Mouse (Mus musculus) stomach, embryonic 15.5 days (tissue): Measurements from ENCODE around the gene Pnldc1. TPM values are rescaled to one million over a fixed set of nuclear protein-coding genes. Genes with fewer than 3 reads are reported as not detected.

Experiments used
- ATAC-seq: fragments of 200-750 bp; cut with Nextera tagmentation; 2 replicates; pipeline ENCODE4 v1.8.0; 2017; ENCODE audit warnings: low read depth, moderate number of reproducible peaks, moderate TSS enrichment; ENCODE audit not compliant: insufficient read depth, low FRiP score
- H3K27ac ChIP-seq: fragments of 300-500 bp; sonication (generic); 2 replicates; pipeline ENCODE4 v1.5.1; 2015; ENCODE audit warnings: mild to moderate bottlenecking, inconsistent platforms
- H3K27me3 ChIP-seq: fragments of 300-500 bp; sonication (generic); replicated peaks from 2 replicates; pipeline ENCODE4 v1.6.1; 2015; ENCODE audit warnings: inconsistent platforms
- H3K36me3 ChIP-seq: fragments of 300-500 bp; sonication (generic); 2 replicates; pipeline ENCODE4 v1.6.1; 2015; ENCODE audit warnings: inconsistent platforms
- H3K4me1 ChIP-seq: fragments of 300-500 bp; sonication (generic); 2 replicates; pipeline ENCODE4 v1.6.1; 2015; ENCODE audit warnings: inconsistent platforms
- H3K4me2 ChIP-seq: fragments of 300-500 bp; sonication (generic); 2 replicates; pipeline ENCODE4 v1.6.1; 2015; ENCODE audit warnings: mild to moderate bottlenecking, inconsistent platforms
- H3K4me3 ChIP-seq: fragments of 300-500 bp; sonication (generic); replicated peaks from 2 replicates; pipeline ENCODE4 v1.5.1; 2015; ENCODE audit warnings: inconsistent platforms
- H3K9ac ChIP-seq: fragments of 300-500 bp; sonication (generic); 2 replicates; pipeline ENCODE4 v1.6.1; 2015; ENCODE audit warnings: inconsistent platforms
- H3K9me3 ChIP-seq: fragments of 300-500 bp; sonication (generic); 2 replicates; pipeline ENCODE4 v1.6.1; 2016; ENCODE audit warnings: inconsistent platforms
- WGBS: fragments of 180-500 bp; shearing (Covaris S2); methylation state at CpG from one replicate; pipeline ENCODE4 v1.1.7; 2015; 5-methylcytosine and 5-hydroxymethylcytosine counted together
- polyA plus RNA-seq: library from polyadenylated mRNA; unstranded; fragments of >200 nt; fragmentation: Nextera tagmentation; extraction: Ambion mirVana; gene quantifications from 2 replicates; pipeline ENCODE4 v1.2.1, GENCODE M21; 2015

The Pnldc1 gene
- polyA plus RNA-seq, 1 experiment from 2014 or later: 1.3 TPM

DNA sequence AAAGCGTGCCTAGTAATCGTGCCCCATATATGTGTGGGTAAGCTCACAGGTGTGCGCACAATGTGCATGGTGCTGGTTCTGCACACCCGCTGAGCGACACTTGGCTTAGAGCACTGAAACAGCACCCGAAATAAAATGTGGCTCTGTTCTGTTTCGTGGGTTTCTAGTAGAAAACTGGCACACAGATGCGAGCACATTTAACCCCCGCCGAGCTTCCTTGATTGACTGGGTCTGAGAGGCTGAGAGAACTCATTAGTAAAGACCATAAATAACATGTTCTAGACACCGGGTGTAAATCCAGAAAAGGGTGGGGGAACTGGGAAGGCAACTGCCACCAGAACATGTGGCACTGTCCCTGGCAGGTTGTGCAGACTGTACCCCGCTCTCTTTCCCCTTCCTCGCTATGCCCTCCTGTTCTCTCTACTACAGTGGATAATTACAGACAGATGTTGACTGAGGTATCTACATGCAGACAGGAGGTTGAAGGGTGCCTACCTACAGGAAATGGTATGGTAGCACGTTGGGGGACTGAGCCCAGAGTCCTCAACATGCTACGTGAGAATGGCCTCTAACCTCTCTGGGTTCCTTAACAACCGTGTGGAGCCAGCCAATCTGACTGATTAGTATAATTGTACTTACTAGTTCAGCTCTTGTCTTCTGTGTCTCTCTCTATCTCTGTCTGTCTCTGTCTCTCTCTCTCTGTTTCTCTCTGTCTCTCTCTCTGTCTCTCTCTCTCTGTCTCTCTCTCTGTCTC is 37.6 kb downstream of the Pnldc1 start:
- Histone ChIP-seq H3K4me1 (0 out of 2 replicates have a peak, but pooled peaks cover 8% of the 10 kb centered on the region), H3K36me3 (no peaks in the 10 kb centered on the region), H3K4me3 (no peak overlapping the region), H3K27ac (no peak overlapping the region), H3K4me2 (no peak overlapping the region), H3K9me3 (no peaks in the 10 kb centered on the region), H3K9ac (no peak overlapping the region), H3K27me3 (no peaks in the 10 kb centered on the region)
- WGBS: 65% methylated on average over 16 of the region's 16 CpGs
- no peak for ATAC-seq

DNA sequence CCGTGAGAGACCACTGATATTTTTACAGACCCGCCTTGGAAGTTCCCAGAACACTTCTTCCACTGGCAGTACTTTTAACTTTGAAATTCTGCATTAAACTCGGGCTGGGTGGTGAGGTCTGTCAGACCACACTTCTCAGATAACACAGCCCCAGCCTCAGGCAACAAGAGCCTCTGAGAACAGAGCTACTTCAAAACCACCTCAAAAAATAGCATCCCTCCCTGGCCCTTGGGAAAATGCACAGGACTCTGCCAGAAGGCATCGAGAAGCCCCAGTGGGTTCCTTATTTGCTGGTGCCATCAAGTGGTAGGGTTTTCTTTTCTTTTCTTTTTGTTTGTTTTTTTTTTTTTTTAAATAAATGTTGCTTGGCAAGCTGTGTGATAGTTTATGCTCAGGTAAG is 41.4 kb downstream of the Pnldc1 start:
- Histone ChIP-seq H3K4me1 (0 out of 2 replicates have a peak, but pooled peaks cover 8% of the 10 kb centered on the region), H3K27ac (no peak overlapping the region), H3K27me3 (no peaks in the 10 kb centered on the region), H3K36me3 (no peaks in the 10 kb centered on the region), H3K9ac (no peak overlapping the region), H3K9me3 (no peaks in the 10 kb centered on the region), H3K4me3 (no peak overlapping the region), H3K4me2 (no peak overlapping the region)
- ATAC-seq: no peak
- WGBS: 16% methylated on average over 4 of the region's 4 CpGs

DNA sequence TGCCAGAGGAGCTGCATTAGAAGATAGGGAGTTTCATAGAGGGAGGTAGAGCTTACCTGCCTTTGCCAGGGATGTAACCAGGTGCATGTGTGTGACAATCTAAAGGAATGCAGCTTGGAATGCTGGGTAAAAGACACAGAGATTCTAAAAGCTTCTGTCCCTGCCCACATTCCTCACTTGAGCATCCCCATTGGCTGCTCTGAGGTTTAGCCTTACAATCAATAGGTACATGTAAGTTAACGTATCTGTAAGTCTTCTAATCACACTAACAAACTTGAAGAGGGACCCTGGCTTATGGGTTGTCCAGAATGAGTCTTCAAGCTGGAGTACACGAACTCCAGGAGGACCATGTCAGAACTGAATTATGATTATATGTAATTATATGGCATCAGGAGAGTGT is 42.0 kb downstream of the Pnldc1 start, which contains the start of gene Mas1:
TSS of gene Mas1 (minus strand) at position 101 of the 400 bp plus-strand sequence.
- no peak within 1 kb of the TSS for H3K9ac ChIP-seq

DNA sequence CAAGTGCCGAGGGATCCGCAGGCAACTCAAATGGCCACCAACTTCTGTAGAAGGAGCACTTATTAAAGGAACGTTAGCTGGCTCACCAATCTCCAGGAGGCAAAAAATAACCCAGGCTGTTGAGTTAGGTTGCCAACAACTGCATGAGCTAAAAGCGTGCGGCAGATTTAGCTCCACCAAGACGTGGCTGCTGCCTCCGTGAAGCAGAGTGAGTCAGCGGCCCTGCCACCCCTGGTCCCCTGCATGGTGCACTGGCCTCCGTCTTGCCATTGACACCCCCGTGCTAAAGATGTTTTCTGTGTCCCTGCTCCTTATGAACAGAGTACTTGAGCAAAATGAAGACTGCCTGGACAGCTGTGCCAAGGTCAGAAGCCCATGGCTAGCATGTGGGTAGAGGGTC is 43.2 kb downstream of the Pnldc1 start:
- Histone ChIP-seq H3K9me3 (no peaks in the 10 kb centered on the region), H3K27me3 (no peaks in the 10 kb centered on the region), H3K4me3 (no peak overlapping the region), H3K36me3 (no peaks in the 10 kb centered on the region), H3K27ac (no peak overlapping the region), H3K9ac (no peak overlapping the region), H3K4me2 (no peak overlapping the region), H3K4me1 (0 out of 2 replicates have a peak, but pooled peaks cover 8% of the 10 kb centered on the region)
- 86% methylated on average over 10 of the region's 10 CpGs for WGBS
- no peak for ATAC-seq

More for the DNA sequence above, 42.0 kb downstream of the Pnldc1 start, which contains the start of gene Mas1:
- no peak for ATAC-seq
- H3K27me3 ChIP-seq: no peaks in the 10 kb centered on the region
- no peaks in the 10 kb centered on the region for H3K36me3 ChIP-seq
- H3K27ac ChIP-seq: no peak within 1 kb of the TSS
- WGBS: 25% methylated on average over 2 of the region's 2 CpGs
- H3K9me3 ChIP-seq: no peaks in the 10 kb centered on the region
- H3K4me2 ChIP-seq: no peak within 1 kb of the TSS
- H3K4me3 ChIP-seq: no peak within 1 kb of the TSS
- 0 out of 2 replicates have a peak, but pooled peaks cover 8% of the 10 kb centered on the region for H3K4me1 ChIP-seq

DNA sequence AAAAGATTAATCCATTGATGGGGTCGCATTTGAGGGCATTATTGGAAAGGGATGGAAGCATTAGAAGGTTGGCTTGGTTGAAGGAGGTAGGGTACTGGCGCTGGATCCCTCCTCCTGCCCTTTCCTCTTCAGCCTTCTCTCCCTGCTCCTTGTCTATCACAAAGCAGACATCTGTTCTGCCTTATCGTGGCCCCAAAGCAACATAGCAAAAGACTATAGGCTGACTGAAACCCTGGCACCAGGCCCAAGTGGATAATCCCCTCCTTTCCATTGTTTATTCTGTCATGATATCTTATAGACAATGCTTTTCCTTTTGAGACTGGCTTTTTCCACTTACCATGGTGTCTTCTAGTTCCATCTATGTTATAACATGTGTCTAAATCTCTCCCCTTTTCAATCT is 44.6 kb downstream of the Pnldc1 start:
- Histone ChIP-seq H3K9me3 (no peaks in the 10 kb centered on the region), H3K4me1 (0 out of 2 replicates have a peak, but pooled peaks cover 8% of the 10 kb centered on the region), H3K9ac (no peak overlapping the region), H3K27ac (no peak overlapping the region), H3K36me3 (no peaks in the 10 kb centered on the region), H3K4me3 (no peak overlapping the region), H3K27me3 (no peaks in the 10 kb centered on the region), H3K4me2 (no peak overlapping the region)
- ATAC-seq: no peak
- WGBS: 61% methylated on average over 3 of the region's 3 CpGs

DNA sequence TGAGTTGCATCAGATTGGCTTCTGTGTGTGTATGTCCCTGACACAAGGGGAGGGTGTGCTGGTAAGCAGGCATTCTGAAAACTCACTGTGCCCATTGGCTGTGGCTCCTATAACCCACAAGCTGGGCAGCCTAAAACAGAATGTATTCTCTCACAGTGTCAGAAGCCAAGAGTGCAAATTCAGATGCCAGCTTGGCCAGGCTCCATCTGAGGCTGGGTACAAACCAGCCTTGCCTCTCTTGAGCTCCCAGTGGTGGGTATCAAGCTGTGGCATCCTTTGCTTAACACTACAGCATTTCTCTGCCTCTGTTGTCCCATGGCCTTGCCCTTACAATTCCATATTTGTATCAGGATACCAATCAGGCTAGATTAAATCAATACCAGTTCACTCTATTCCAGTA is 45.9 kb downstream of the Pnldc1 start:
- no peak overlapping the region for H3K27ac ChIP-seq
- 0 out of 2 replicates have a peak, but pooled peaks cover 8% of the 10 kb centered on the region for H3K4me1 ChIP-seq
- H3K4me3 ChIP-seq: no peak overlapping the region
- no peaks in the 10 kb centered on the region for H3K9me3 ChIP-seq
- no peak overlapping the region for H3K4me2 ChIP-seq
- no peaks in the 10 kb centered on the region for H3K36me3 ChIP-seq
- ATAC-seq: no peak
- H3K9ac ChIP-seq: no peak overlapping the region
- H3K27me3 ChIP-seq: no peaks in the 10 kb centered on the region

DNA sequence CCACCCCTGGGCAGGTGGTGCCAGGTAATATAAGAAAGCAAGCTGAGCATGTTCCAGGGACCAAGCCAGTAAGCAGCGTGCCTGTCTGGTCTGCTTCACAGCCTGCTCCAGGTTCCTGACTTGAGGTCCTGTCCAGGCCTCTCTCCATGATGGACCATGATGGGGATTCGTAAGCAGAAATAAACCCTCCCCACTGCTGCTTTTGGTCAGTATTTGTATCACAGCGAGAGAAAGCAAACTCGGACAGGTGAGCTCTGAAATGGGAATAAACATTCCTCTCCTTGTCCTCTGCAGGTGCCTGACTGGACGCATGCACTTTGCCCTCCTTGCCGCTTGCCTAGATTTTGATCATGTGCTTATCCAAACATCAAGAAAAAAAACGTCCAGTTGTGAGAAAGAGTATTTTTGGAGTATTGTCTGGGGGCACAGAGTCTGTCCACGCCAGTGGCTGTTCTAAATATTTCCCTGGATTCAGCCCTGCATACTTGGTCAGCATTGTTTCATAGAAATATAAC is 51.0 kb downstream of the Pnldc1 start:
- H3K36me3 ChIP-seq: no peaks in the 10 kb centered on the region
- H3K4me3 ChIP-seq: no peak overlapping the region
- H3K4me1 ChIP-seq: no peaks in the 10 kb centered on the region
- no peak overlapping the region for H3K4me2 ChIP-seq
- 60% methylated on average over 8 of the region's 8 CpGs for WGBS
- H3K27ac ChIP-seq: no peak overlapping the region
- no peaks in the 10 kb centered on the region for H3K27me3 ChIP-seq
- no peaks in the 10 kb centered on the region for H3K9me3 ChIP-seq
- no peak overlapping the region for H3K9ac ChIP-seq
- ATAC-seq: no peak

DNA sequence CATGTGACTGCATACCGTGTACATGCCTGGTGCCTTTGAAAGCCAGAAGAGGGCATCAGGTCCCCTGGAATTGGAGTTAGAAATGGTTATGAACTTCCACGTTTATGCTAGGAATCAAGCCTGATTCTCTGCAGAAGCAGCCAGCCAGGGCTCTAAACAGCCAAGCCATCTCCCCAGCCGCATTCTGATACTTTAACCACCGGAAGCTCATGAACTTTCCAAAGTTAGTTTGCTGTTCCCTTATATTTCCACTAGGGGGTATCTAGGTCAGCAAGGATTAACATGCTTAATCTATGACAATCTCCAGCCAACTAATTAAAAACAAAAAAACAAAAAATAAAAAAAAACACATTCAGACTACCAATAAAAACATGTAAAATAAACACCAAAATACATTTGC is 52.0 kb downstream of the Pnldc1 start:
- no peak for ATAC-seq
- Histone ChIP-seq H3K27me3 (no peaks in the 10 kb centered on the region), H3K4me2 (no peak overlapping the region), H3K4me3 (no peak overlapping the region), H3K27ac (no peak overlapping the region), H3K36me3 (no peaks in the 10 kb centered on the region), H3K9me3 (no peaks in the 10 kb centered on the region), H3K9ac (no peak overlapping the region), H3K4me1 (no peaks in the 10 kb centered on the region)
- 47% methylated on average over 4 of the region's 4 CpGs for WGBS

DNA sequence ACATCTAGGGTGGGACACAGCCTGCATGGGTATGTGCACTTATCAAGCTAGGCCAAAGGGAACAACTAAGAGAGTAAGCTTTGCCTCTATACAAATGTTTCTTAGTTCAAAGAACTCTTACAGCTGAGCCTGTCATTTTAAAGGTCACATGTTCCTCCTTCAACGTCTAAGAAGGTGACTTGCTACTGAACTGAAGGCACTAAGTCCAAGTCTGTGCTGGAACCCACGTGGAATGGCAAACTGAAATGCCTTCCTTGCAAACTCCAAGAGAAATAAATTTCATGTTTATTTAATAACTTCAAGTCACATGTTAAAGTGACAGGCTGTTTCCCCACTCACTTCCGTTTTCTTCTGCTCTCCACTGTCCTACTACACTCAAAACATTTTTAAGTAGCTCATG is 52.6 kb downstream of the Pnldc1 start:
- Histone ChIP-seq H3K9me3 (no peaks in the 10 kb centered on the region), H3K4me1 (no peaks in the 10 kb centered on the region), H3K4me2 (no peak overlapping the region), H3K27ac (no peak overlapping the region), H3K4me3 (no peak overlapping the region), H3K9ac (no peak overlapping the region), H3K36me3 (no peaks in the 10 kb centered on the region), H3K27me3 (no peaks in the 10 kb centered on the region)
- ATAC-seq: no peak
- WGBS: 28% methylated on average over 3 of the region's 3 CpGs

DNA sequence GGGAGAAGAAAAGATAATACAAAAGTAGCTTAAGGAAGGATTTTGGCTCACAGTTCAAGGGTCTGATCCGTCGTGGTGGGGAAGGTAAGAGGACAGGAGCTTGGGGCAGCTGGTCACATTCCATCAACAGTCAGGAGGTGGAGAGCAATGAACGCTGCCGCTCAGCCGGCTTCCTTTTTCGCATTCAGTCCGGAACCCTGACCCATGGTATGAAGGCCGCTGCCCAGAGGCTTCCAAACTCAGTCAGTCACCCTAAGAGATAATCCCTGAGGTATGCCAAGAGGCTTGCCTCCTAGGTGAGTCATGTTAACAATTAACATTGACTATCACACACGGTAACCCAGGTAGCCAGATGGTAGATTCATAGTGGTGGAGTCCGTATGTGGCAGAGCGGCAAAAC is 55.6 kb downstream of the Pnldc1 start:
- no peak overlapping the region for H3K4me3 ChIP-seq
- H3K27me3 ChIP-seq: no peaks in the 10 kb centered on the region
- H3K9ac ChIP-seq: no peak overlapping the region
- H3K4me1 ChIP-seq: no peaks in the 10 kb centered on the region
- no peaks in the 10 kb centered on the region for H3K36me3 ChIP-seq
- no peaks in the 10 kb centered on the region for H3K9me3 ChIP-seq
- 90% methylated on average over 11 of the region's 11 CpGs for WGBS
- no peak overlapping the region for H3K4me2 ChIP-seq
- no peak for ATAC-seq
- H3K27ac ChIP-seq: no peak overlapping the region

DNA sequence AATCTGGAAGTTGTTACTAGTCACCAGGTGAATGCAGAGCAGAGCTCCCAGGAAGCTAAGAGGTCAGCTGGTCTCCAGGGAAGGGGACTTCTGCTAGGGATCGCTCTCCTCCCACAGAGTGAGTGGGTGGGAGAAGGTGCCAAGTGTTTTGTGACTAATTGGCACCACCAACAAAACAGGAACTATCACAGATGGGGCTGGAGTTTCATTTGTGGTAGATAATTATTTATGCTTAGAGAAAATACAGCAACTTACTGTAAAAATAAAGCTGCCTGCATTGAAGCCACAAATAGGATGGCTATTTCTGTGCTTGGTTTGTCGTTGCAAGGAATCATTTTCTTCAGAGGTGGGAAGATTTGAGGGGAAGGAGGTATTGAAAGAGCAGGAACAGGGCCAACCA is 56.2 kb downstream of the Pnldc1 start:
- no peaks in the 10 kb centered on the region for H3K4me1 ChIP-seq
- no peak overlapping the region for H3K27ac ChIP-seq
- H3K36me3 ChIP-seq: no peaks in the 10 kb centered on the region
- WGBS: 84% methylated on average over 2 of the region's 2 CpGs
- H3K27me3 ChIP-seq: no peaks in the 10 kb centered on the region
- H3K9ac ChIP-seq: no peak overlapping the region
- H3K9me3 ChIP-seq: no peaks in the 10 kb centered on the region
- no peak overlapping the region for H3K4me3 ChIP-seq
- no peak overlapping the region for H3K4me2 ChIP-seq
- ATAC-seq: no peak

DNA sequence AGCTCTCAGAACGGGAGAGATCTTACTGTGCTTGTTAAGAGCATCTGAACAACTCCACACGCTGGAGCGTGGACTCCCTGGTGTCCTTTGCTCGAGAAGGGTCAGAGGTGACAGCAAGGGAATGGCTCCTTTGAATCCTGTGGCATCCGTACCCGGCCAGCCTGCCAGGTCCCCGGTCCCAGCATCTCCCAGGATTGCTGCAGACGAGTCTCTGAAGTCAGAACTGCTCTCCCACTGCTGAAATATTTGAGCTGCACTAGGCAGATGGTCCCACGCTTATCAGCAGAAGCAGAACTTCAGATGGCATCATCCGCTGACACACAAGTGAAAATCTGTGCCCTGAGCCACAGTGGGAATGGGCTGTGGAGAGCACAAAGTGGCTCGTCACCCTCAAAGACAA is 58.3 kb downstream of the Pnldc1 start:
- no peaks in the 10 kb centered on the region for H3K9me3 ChIP-seq
- H3K4me1 ChIP-seq: no peaks in the 10 kb centered on the region
- 78% methylated on average over 11 of the region's 11 CpGs for WGBS
- no peak overlapping the region for H3K4me2 ChIP-seq
- H3K27me3 ChIP-seq: no peaks in the 10 kb centered on the region
- no peak overlapping the region for H3K4me3 ChIP-seq
- ATAC-seq: no peak
- H3K9ac ChIP-seq: no peak overlapping the region
- no peak overlapping the region for H3K27ac ChIP-seq
- no peaks in the 10 kb centered on the region for H3K36me3 ChIP-seq
